8 mouse cellular contexts compared by ENCODE assay signal in the genomic region with DNA sequence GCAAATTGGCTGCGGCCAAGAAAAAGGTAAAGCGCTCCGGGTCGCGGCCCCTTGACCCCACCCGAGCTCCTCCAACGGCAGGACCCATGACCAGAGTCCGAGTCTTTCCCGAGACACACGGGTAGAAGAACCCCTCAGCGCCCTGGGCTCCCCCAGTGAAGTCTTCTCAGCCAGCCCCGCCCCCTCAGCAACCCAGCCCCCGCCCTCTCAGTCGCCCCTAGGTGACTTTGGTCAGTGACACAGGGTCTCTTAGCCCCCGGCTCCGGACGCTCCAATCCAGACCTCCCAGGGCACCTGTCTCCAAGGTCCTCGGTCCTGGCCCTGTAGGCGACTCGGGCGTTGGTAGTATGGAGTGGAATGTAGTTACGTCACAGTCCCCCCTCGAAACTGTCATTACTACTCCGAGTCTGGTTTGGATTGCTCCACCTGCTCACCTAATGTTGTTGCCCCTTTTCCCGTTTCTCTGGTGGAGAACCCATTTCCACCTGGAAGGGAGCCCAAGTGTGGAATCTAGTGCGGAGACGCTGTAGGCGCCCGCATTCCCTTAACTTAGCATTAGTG. TPM values are rescaled to one million over a fixed set of nuclear protein-coding genes. Genes with fewer than 3 reads are reported as not detected.
DNase-seq lines count a peak whose midpoint lies in the region; ATAC-seq and TF ChIP-seq lines count a peak whose summit lies in the region.

No protein-coding gene starts in this region.

- WGBS in hindbrain, embryonic 11.5 days = 3% methylated on average over 29 of the region's 29 CpGs
- WGBS in stomach, postnatal 0 days = under 1% methylated on average over 28 of the region's 29 CpGs

- no peaks in the 10 kb centered on the region for H3K36me3 ChIP-seq in hindbrain, embryonic 11.5 days (ENCODE audit: control insufficient read depth, insufficient read depth, low read length)
- peaks cover 14% of the 10 kb centered on the region for H3K36me3 ChIP-seq in stomach, postnatal 0 days (ENCODE audit: control insufficient read depth, insufficient read depth, low read length)

- no peaks in the 10 kb centered on the region for H3K4me1 ChIP-seq in hindbrain, embryonic 11.5 days (replicated peaks; ENCODE audit: control insufficient read depth, insufficient read depth, low read length)
- H3K4me1 ChIP-seq in stomach, postnatal 0 days (replicated peaks; ENCODE audit: control insufficient read depth, insufficient read depth) = 0 out of 2 replicates have a peak, but pooled peaks cover 3% of the 10 kb centered on the region

- TF ChIP-seq EP300 in stomach, postnatal 0 days (optimal IDR thresholded peaks at IDR 0.05) = no peak

- H3K9me3 ChIP-seq in hindbrain, embryonic 11.5 days (ENCODE audit: control insufficient read depth, low read length) = no peaks in the 10 kb centered on the region
- H3K9me3 ChIP-seq in stomach, postnatal 0 days (ENCODE audit: control insufficient read depth, low read length) = no peaks in the 10 kb centered on the region

- ATAC-seq in hindbrain, embryonic 11.5 days (ENCODE audit: low FRiP score) = peak; percentile 81
- peak; percentile 63 for ATAC-seq in stomach, postnatal 0 days (ENCODE audit: low FRiP score, low TSS enrichment)

- H3K27me3 ChIP-seq in hindbrain, embryonic 11.5 days (ENCODE audit: control insufficient read depth, insufficient read depth, low read length) = no peaks in the 10 kb centered on the region
- H3K27me3 ChIP-seq in stomach, postnatal 0 days (ENCODE audit: control insufficient read depth, insufficient read depth, low read length) = no peaks in the 10 kb centered on the region

- H3K27ac ChIP-seq in layer of hippocampus, adult 2 months = peak overlapping the region; percentile 91
- no peak overlapping the region for H3K27ac ChIP-seq in hindbrain, embryonic 11.5 days (ENCODE audit: low read depth, low read length)
- peak overlapping the region; percentile 82 for H3K27ac ChIP-seq in stomach, postnatal 0 days (replicated peaks)

- DNase-seq in layer of hippocampus, adult 2 months (ENCODE audit: low spot score in 2 of 2) = no peak
- DNase-seq in layer of hippocampus, adult 9-10 months (ENCODE audit: low spot score) = no peak
- peak; percentile 32 for DNase-seq in c-Kit-positive CD71-negative TER-119-negative erythroid progenitor cells, embryonic 14.5 days (ENCODE audit: low read depth)
- DNase-seq in hindbrain, embryonic 11.5 days (ENCODE audit: low spot score) = peak; percentile 48
- peak; percentile 61 for DNase-seq in lung, postnatal 10 days
- no peak for DNase-seq in stomach, postnatal 0 days (ENCODE audit: low spot score)
- no peak for DNase-seq in spleen, adult 18-20 months
- DNase-seq in B cell, adult 2 months = no peak

- TF ChIP-seq CTCF in layer of hippocampus, adult 2 months (conservative IDR thresholded peaks at IDR 0.05) = no peak
- 0 out of 2 replicates have a peak, but pooled peaks have one; percentile 4 for TF ChIP-seq CTCF in stomach, postnatal 0 days (IDR thresholded peaks at IDR 0.05; ENCODE audit: low read depth)

- peak overlapping the region; percentile 64 for H3K9ac ChIP-seq in hindbrain, embryonic 11.5 days (ENCODE audit: low read depth, low read length)
- H3K9ac ChIP-seq in stomach, postnatal 0 days (ENCODE audit: low read length) = peak overlapping the region; percentile 79

- peak overlapping the region; percentile 48 for H3K4me2 ChIP-seq in hindbrain, embryonic 11.5 days (replicated peaks; ENCODE audit: low read depth, low read length)
- H3K4me2 ChIP-seq in stomach, postnatal 0 days (replicated peaks; ENCODE audit: low read depth) = peak overlapping the region; percentile 76

- H3K4me3 ChIP-seq in layer of hippocampus, adult 2 months = peak overlapping the region; percentile 94
- H3K4me3 ChIP-seq in hindbrain, embryonic 11.5 days (ENCODE audit: low read depth, low read length) = peak overlapping the region; percentile 98
- peak overlapping the region; percentile 85 for H3K4me3 ChIP-seq in stomach, postnatal 0 days (ENCODE audit: low read depth, low read length)

RNA-seq across cellular contexts. Expression of a gene that starts 0.6 kb away (rescaled TPM):
- 100 to 1,000 TPM; 212 to 222 TPM for total RNA-seq in layer of hippocampus, adult 2 months (2021)
- 185 and 378 TPM in 2 replicates for polyA plus RNA-seq in hindbrain, embryonic 11.5 days (2014; fragmentation: Nextera tagmentation; extraction: Ambion mirVana)
- polyA plus RNA-seq in stomach, postnatal 0 days (2015; fragmentation: Nextera tagmentation; extraction: Ambion mirVana) = 254 and 313 TPM in 2 replicates

RNA-seq across cellular contexts. Expression of a gene that starts 1.3 kb away (rescaled TPM):
- total RNA-seq in layer of hippocampus, adult 2 months (2021) = 10 to 100 TPM; 87.9 TPM
- polyA plus RNA-seq in hindbrain, embryonic 11.5 days (2014; fragmentation: Nextera tagmentation; extraction: Ambion mirVana) = 14.6 and 17.7 TPM in 2 replicates
- 18.1 and 18.5 TPM in 2 replicates for polyA plus RNA-seq in stomach, postnatal 0 days (2015; fragmentation: Nextera tagmentation; extraction: Ambion mirVana)

RNA-seq across cellular contexts. Expression of a gene that starts 28.5 kb away (rescaled TPM):
- 10 to 100 TPM; 55.3 to 57.8 TPM for total RNA-seq in layer of hippocampus, adult 2 months (2021)
- 56.0 and 64.1 TPM in 2 replicates for polyA plus RNA-seq in hindbrain, embryonic 11.5 days (2014; fragmentation: Nextera tagmentation; extraction: Ambion mirVana)
- polyA plus RNA-seq in stomach, postnatal 0 days (2015; fragmentation: Nextera tagmentation; extraction: Ambion mirVana) = 32.2 and 34.8 TPM in 2 replicates

RNA-seq across cellular contexts. Expression of a gene that starts 52.1 kb away (rescaled TPM):
- total RNA-seq in layer of hippocampus, adult 2 months (2021) = 10 to 100 TPM; 23.4 to 24.1 TPM
- 23.8 and 26.8 TPM in 2 replicates for polyA plus RNA-seq in hindbrain, embryonic 11.5 days (2014; fragmentation: Nextera tagmentation; extraction: Ambion mirVana)
- 6.2 and 6.9 TPM in 2 replicates for polyA plus RNA-seq in stomach, postnatal 0 days (2015; fragmentation: Nextera tagmentation; extraction: Ambion mirVana)

Comparison
In these comparisons a context has a peak if more than half of its experiments do, and no peak if none do; other contexts are left out.
1. DNase-seq: peak in c-Kit-positive CD71-negative TER-119-negative erythroid progenitor cells, embryonic 14.5 days (single experiment), hindbrain, embryonic 11.5 days (single experiment) and lung, postnatal 10 days (single experiment); none in layer of hippocampus, adult 2 months (0 of 2), layer of hippocampus, adult 9-10 months (single experiment), stomach, postnatal 0 days (single experiment), spleen, adult 18-20 months (0 of 2) and B cell, adult 2 months (0 of 2).
2. Peak in every context shown above with its lines, with median percentiles within 50 percentile points of each other: H3K4me3 ChIP-seq.